Mouse (Mus musculus): ENCODE measurements around the gene Serpinf1. TPM values are rescaled to one million over a fixed set of nuclear protein-coding genes. Genes with fewer than 3 reads are reported as not detected.

The Serpinf1 gene
- polyA plus RNA-seq, 1 experiment from 2014 or later: 32.4 TPM

DNA sequence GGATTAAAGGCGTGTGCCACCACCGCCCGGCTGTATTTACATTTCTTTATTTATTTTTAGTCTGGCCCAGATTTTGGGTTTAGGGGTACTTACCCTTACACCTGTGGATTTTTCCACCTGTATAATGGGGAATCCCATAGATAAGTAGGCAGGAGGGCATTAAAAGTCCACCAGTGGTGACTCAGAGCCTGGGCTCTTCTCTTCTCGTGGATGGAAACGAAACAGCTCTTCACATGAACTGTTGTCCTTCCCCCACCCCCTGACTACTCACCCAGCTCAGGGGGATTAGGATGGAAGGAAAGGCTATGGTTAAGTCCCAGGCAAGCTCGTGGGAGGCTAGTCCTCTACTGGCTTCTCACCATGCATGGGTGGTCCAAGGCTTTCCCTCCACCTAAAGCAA, 41.9 kb upstream of the Serpinf1 start:
- ATAC-seq (ENCODE audit: insufficient number of reproducible peaks, insufficient read depth, low FRiP score, low read depth): no peak
- 82% methylated on average over 6 of the region's 6 CpGs for WGBS
- no peaks in the 10 kb centered on the region for H3K9me3 ChIP-seq (ENCODE audit: control insufficient read depth, low read length)
- H3K9ac ChIP-seq (ENCODE audit: low read length): no peak overlapping the region
- no peaks in the 10 kb centered on the region for H3K27me3 ChIP-seq (ENCODE audit: control insufficient read depth, insufficient read depth, low read length)
- no peak overlapping the region for H3K4me3 ChIP-seq (ENCODE audit: control insufficient read depth in 1 of 2, insufficient read depth in 1 of 2, low read depth in 1 of 2, low read length in 2 of 2)
- peaks cover 29 to 41% of the 10 kb centered on the region in 2 experiments for H3K4me1 ChIP-seq (ENCODE audit: control insufficient read depth in 2 of 2, insufficient read depth in 2 of 2, low read length in 2 of 2)
- no peak overlapping the region for H3K27ac ChIP-seq (replicated peaks in 1 of 2; ENCODE audit: control insufficient read depth in 1 of 2, insufficient read depth in 1 of 2, low read depth in 2 of 2, low read length in 2 of 2)
- peaks cover 31% of the 10 kb centered on the region for H3K36me3 ChIP-seq (ENCODE audit: control insufficient read depth, insufficient read depth, low read length)
- H3K4me2 ChIP-seq (ENCODE audit: low read length): no peak overlapping the region

GRCm38 (mm10) chr11:75463624-75464023, 41.1 kb upstream of the Serpinf1 start:
- Histone ChIP-seq H3K27ac (replicated peaks in 1 of 2; ENCODE audit: control insufficient read depth in 1 of 2, insufficient read depth in 1 of 2, low read depth in 2 of 2, low read length in 2 of 2) (peak overlapping the region in 1 of 2 experiments; percentile 97; a peak in 3 of 4 replicates), H3K4me1 (ENCODE audit: control insufficient read depth in 2 of 2, insufficient read depth in 2 of 2, low read length in 2 of 2) (peaks cover 28 to 43% of the 10 kb centered on the region in 2 experiments), H3K4me2 (ENCODE audit: low read length) (peak overlapping the region; percentile 91), H3K4me3 (ENCODE audit: control insufficient read depth in 1 of 2, insufficient read depth in 1 of 2, low read depth in 1 of 2, low read length in 2 of 2) (peak overlapping the region in 1 of 2 experiments; percentile 96; a peak in 1 of 4 replicates), H3K36me3 (ENCODE audit: control insufficient read depth, insufficient read depth, low read length) (peaks cover 31% of the 10 kb centered on the region), H3K9me3 (ENCODE audit: control insufficient read depth, low read length) (no peaks in the 10 kb centered on the region), H3K9ac (ENCODE audit: low read length) (peak overlapping the region; percentile 30), H3K27me3 (ENCODE audit: control insufficient read depth, insufficient read depth, low read length) (no peaks in the 10 kb centered on the region)
- no peak for ATAC-seq (ENCODE audit: insufficient number of reproducible peaks, insufficient read depth, low FRiP score, low read depth)
- WGBS: 68% methylated on average over 4 of the region's 4 CpGs

GRCm38 (mm10) chr11:75462865-75463336, 40.4 kb upstream of the Serpinf1 start:
- Histone ChIP-seq H3K36me3 (ENCODE audit: control insufficient read depth, insufficient read depth, low read length) (peaks cover 31% of the 10 kb centered on the region), H3K4me3 (ENCODE audit: control insufficient read depth in 1 of 2, insufficient read depth in 1 of 2, low read depth in 1 of 2, low read length in 2 of 2) (peak overlapping the region; percentile 96), H3K27me3 (ENCODE audit: control insufficient read depth, insufficient read depth, low read length) (no peaks in the 10 kb centered on the region), H3K9me3 (ENCODE audit: control insufficient read depth, low read length) (no peaks in the 10 kb centered on the region), H3K4me2 (ENCODE audit: low read length) (peak overlapping the region; percentile 91), H3K27ac (replicated peaks in 1 of 2; ENCODE audit: control insufficient read depth in 1 of 2, insufficient read depth in 1 of 2, low read depth in 2 of 2, low read length in 2 of 2) (peak overlapping the region; percentile 87 to 97), H3K9ac (ENCODE audit: low read length) (peak overlapping the region; percentile 96), H3K4me1 (ENCODE audit: control insufficient read depth in 2 of 2, insufficient read depth in 2 of 2, low read length in 2 of 2) (peaks cover 22 to 37% of the 10 kb centered on the region in 2 experiments)
- ATAC-seq (ENCODE audit: insufficient number of reproducible peaks, insufficient read depth, low FRiP score, low read depth): peak; percentile 58
- WGBS: 1% methylated on average over 9 of the region's 9 CpGs

DNA sequence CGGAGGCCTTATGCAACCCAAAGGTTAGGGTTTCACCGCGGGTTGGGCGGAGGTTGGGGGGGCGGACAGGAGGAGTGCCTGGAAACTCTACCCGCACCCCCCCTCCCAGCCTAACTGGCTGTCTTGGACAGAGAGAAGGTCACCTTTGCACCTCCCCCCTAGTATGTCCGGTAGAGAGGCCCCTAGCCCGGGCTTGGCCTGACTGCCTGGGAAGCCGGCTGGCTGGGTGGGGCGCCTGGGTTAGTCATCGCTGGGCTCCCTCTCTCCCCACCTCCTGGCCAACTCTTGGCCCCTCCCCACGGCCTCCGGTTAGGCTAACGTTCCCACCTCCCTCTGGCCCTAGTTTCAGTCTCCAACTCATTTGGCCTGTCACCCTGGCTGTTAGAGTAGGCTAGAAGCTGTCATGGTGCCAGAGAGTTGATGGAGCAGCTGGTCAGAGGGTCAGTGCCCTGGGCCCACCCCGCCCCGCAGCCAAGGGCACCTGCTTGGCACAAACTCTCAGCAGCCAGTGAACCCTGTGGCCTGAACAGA, 39.8 kb upstream of the Serpinf1 start:
- Histone ChIP-seq H3K9ac (ENCODE audit: low read length) (peak overlapping the region; percentile 96), H3K9me3 (ENCODE audit: control insufficient read depth, low read length) (no peaks in the 10 kb centered on the region), H3K27me3 (ENCODE audit: control insufficient read depth, insufficient read depth, low read length) (no peaks in the 10 kb centered on the region), H3K4me1 (ENCODE audit: control insufficient read depth in 2 of 2, insufficient read depth in 2 of 2, low read length in 2 of 2) (peaks cover 17 to 32% of the 10 kb centered on the region in 2 experiments), H3K4me3 (ENCODE audit: control insufficient read depth in 1 of 2, insufficient read depth in 1 of 2, low read depth in 1 of 2, low read length in 2 of 2) (peak overlapping the region; percentile 96), H3K36me3 (ENCODE audit: control insufficient read depth, insufficient read depth, low read length) (peaks cover 31% of the 10 kb centered on the region), H3K27ac (replicated peaks in 1 of 2; ENCODE audit: control insufficient read depth in 1 of 2, insufficient read depth in 1 of 2, low read depth in 2 of 2, low read length in 2 of 2) (peak overlapping the region; percentile 87 to 97), H3K4me2 (ENCODE audit: low read length) (peak overlapping the region; percentile 91)
- peak; percentile 28 for ATAC-seq (ENCODE audit: insufficient number of reproducible peaks, insufficient read depth, low FRiP score, low read depth)
- 2% methylated on average over 15 of the region's 16 CpGs for WGBS

GRCm38 (mm10) chr11:75461743-75462252, 39.3 kb upstream of the Serpinf1 start:
- Histone ChIP-seq H3K4me1 (ENCODE audit: control insufficient read depth in 2 of 2, insufficient read depth in 2 of 2, low read length in 2 of 2) (peaks cover 17 to 31% of the 10 kb centered on the region in 2 experiments), H3K4me2 (ENCODE audit: low read length) (peak overlapping the region; percentile 91), H3K9me3 (ENCODE audit: control insufficient read depth, low read length) (no peaks in the 10 kb centered on the region), H3K4me3 (ENCODE audit: control insufficient read depth in 1 of 2, insufficient read depth in 1 of 2, low read depth in 1 of 2, low read length in 2 of 2) (peak overlapping the region; percentile 96), H3K9ac (ENCODE audit: low read length) (peak overlapping the region; percentile 96), H3K27ac (replicated peaks in 1 of 2; ENCODE audit: control insufficient read depth in 1 of 2, insufficient read depth in 1 of 2, low read depth in 2 of 2, low read length in 2 of 2) (peak overlapping the region; percentile 87 to 97), H3K27me3 (ENCODE audit: control insufficient read depth, insufficient read depth, low read length) (no peaks in the 10 kb centered on the region), H3K36me3 (ENCODE audit: control insufficient read depth, insufficient read depth, low read length) (peaks cover 30% of the 10 kb centered on the region)
- peak; percentile 4 for ATAC-seq (ENCODE audit: insufficient number of reproducible peaks, insufficient read depth, low FRiP score, low read depth)
- WGBS: 1% methylated on average over 29 of the region's 30 CpGs

DNA sequence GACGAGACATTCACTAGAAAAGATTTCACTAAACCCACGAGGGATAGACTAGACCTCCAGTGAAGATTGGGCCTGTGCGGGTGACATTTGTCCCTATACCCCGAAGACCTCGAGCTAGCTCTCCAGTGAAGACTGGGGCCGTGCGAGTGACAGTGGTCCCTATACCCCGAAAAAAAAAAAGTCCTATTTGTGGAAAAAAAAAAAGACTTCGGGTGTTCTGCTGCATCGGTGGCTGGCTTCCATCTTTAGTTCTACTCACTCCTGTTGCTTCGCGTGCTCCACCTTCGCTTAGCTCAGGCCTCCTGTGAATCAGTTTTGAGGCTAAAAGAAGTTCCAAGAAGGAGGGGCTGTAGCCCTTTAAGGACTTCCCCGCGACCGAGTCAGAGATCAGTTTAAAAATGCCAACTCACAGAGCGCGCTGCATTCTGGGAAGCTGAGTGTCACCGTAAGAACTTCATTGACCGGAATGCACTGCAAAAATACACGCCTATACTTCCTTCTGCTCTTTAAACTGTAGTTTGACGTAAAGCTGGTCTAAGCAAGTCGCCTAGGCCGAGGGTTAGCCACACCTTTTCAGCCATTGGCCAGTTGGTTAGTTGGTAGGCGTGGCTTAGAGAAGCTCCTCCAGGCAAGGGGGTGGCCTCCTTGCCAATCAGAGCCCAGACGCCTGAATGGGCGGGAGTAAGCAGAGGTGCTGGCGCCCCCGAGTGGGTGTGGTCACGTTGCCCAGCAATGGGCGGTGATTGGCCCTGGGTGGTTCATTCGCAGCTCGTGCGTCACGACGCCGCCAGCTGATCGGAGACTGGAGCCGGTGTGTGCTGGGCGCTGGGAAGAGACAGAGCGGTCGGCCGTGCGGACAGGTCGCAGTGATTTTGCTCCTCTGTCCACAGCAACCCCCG, 38.6 kb upstream of the Serpinf1 start, which contains the start of gene Tlcd2:
TSS of gene Tlcd2 (plus strand) at position 872 of the 899 bp plus-strand sequence.
- H3K4me1 ChIP-seq (ENCODE audit: control insufficient read depth in 2 of 2, insufficient read depth in 2 of 2, low read length in 2 of 2): peaks cover 17 to 31% of the 10 kb centered on the region in 2 experiments
- WGBS: under 1% methylated on average over 46 of the region's 46 CpGs

DNA sequence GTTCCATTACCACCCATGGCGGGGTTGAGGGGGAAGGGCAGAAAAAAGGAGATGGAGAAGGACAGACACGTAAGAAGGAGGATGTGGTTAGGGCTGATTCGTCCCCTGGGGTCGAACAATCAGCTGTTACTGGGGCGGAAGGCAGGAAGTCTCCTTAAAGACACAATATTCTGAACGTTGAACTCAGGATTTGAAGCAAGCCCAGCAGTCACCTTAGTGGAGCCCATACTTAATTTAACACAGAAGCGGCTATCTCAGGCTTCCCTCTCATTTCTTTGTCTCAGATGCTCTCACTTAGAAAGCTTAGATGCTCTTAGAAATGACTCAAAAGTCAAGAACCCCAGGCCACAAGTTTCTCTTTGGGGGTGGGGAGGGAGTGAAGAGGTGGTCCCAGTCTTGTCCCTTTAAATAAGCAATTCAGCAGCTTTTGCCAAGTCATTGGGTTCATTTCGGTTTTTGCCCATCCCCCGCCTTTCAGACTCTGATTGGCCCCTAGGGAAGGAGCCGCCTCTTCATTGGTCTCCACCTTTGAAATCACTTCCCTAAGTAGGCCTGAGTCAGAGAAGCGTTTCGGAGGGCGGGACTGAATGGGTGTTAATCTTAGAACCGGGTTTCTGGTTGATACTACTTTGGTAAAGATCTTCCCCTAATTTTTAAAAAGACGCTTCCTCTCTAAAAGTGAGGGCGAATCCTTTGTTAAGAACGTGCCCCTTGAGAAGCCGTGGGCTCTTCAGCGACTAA, 37.8 kb upstream of the Serpinf1 start:
- Histone ChIP-seq H3K9ac (ENCODE audit: low read length) (peak overlapping the region; percentile 75), H3K4me3 (ENCODE audit: control insufficient read depth in 1 of 2, insufficient read depth in 1 of 2, low read depth in 1 of 2, low read length in 2 of 2) (peak overlapping the region; percentile 47 to 52), H3K4me1 (ENCODE audit: control insufficient read depth in 2 of 2, insufficient read depth in 2 of 2, low read length in 2 of 2) (peaks cover 17 to 32% of the 10 kb centered on the region in 2 experiments), H3K36me3 (ENCODE audit: control insufficient read depth, insufficient read depth, low read length) (peaks cover 19% of the 10 kb centered on the region), H3K27ac (replicated peaks in 1 of 2; ENCODE audit: control insufficient read depth in 1 of 2, insufficient read depth in 1 of 2, low read depth in 2 of 2, low read length in 2 of 2) (peak overlapping the region; percentile 96 to 98), H3K27me3 (ENCODE audit: control insufficient read depth, insufficient read depth, low read length) (no peaks in the 10 kb centered on the region), H3K9me3 (ENCODE audit: control insufficient read depth, low read length) (no peaks in the 10 kb centered on the region), H3K4me2 (ENCODE audit: low read length) (peak overlapping the region; percentile 84)
- 4% methylated on average over 19 of the region's 19 CpGs for whole genome bisulfite sequencing
- ATAC-seq (ENCODE audit: insufficient number of reproducible peaks, insufficient read depth, low FRiP score, low read depth): no peak

More for the DNA sequence above, 38.6 kb upstream of the Serpinf1 start, which contains the start of gene Tlcd2:
- H3K36me3 ChIP-seq (ENCODE audit: control insufficient read depth, insufficient read depth, low read length): peaks cover 27% of the 10 kb centered on the region
- H3K9ac ChIP-seq (ENCODE audit: low read length): peak within 1 kb of the TSS; percentile 96
- ATAC-seq (ENCODE audit: insufficient number of reproducible peaks, insufficient read depth, low FRiP score, low read depth): peak; percentile 88
- H3K27me3 ChIP-seq (ENCODE audit: control insufficient read depth, insufficient read depth, low read length): no peaks in the 10 kb centered on the region
- H3K4me3 ChIP-seq (ENCODE audit: control insufficient read depth in 1 of 2, insufficient read depth in 1 of 2, low read depth in 1 of 2, low read length in 2 of 2): peak within 1 kb of the TSS; percentile 96
- peak within 1 kb of the TSS; percentile 97 to 98 for H3K27ac ChIP-seq (replicated peaks in 1 of 2; ENCODE audit: control insufficient read depth in 1 of 2, insufficient read depth in 1 of 2, low read depth in 2 of 2, low read length in 2 of 2)
- H3K9me3 ChIP-seq (ENCODE audit: control insufficient read depth, low read length): no peaks in the 10 kb centered on the region
- peak within 1 kb of the TSS; percentile 91 for H3K4me2 ChIP-seq (ENCODE audit: low read length)
